Mouse (Mus musculus) liver, adult 2 months (tissue): ENCODE measurements around the gene Pxk.

Experiments
- CTCF ChIP-seq: fragments of 200-500 bp; IDR thresholded peaks from 2 replicates; pipeline ENCODE4 v1.5.1; 2011; ENCODE audit warnings: low read depth, low read length, control low read depth
- POLR2A ChIP-seq: fragments of 200-500 bp; IDR thresholded peaks from 2 replicates; pipeline ENCODE4 v1.6.1; 2011; ENCODE audit warnings: low read length, control low read depth; ENCODE audit not compliant: insufficient read depth; ENCODE audit errors: extremely low read depth

DNA sequence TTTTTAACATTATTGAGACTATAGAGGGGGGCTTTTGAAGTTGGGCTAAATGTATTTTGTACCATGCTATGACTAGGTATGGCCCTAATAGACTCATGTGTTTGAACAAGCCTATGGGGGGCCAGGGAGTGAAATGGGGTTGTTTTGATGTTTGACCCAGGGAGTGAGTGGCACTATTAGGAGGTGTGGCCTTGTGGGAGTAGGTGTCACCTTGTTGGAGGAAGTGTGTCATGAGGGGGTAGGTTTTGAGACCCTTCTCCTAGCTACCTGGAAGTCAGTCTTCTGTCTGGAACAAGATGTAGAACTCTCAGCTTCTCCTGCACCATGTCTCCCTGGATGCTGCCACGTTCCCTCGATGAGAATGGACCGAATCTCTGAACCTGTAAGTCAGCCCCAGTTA, 92.5 kb downstream of the Pxk start:
- TF ChIP-seq CTCF, result no peak
- TF ChIP-seq POLR2A, result no peak
